Comparison of ENCODE assay signal across 28 mouse cellular contexts in the genomic region with DNA sequence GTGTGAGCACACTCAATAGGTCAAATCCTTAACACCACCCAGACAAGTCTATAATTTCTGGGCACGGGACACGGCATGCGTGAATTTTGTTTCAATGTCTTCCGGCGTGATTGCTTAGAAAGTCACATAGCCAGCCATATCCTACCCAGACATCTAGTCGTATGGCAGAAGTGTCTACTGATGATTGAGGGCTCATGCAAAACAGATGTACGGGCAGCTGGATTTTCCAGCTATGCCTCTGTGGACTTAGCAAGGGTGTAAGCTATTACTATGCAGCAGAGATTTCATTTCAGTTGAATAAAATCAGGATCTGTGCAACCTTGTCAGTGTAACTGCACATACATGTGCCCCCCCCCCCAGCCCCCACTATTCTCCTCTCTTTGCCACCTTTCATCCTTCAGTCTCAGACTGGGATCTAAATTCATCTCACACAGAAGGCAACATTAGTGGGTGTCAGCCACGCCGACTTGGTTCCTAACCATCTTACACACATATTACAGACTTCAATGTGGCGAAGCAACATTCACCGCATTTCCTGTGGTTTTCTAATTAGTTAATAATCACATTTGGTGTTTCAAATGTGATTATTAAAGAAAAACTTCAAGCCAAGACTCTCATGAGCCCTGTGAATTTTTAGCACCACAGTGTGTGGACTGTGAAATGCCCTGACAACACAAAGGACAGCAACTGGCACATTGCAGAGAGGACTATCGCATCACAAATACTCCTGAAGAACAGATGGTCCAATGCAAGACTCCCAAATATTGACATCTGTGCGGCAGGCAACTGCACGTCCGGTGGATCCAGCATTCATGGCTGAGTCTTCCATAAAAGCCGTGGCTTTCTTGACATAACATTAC.
DNase-seq lines count a peak whose midpoint lies in the region; ATAC-seq and TF ChIP-seq lines count a peak whose summit lies in the region.
"Had no signal": no experiment of that assay in that cellular context is flagged by ENCODE, and none has a peak within 500 bp of the region (broad histone marks: within the 10 kb centered on the region; RNA-seq: fewer than 3 reads in every experiment).

No protein-coding gene starts in this region.

- H3K27ac ChIP-seq in midbrain, postnatal 0 days (ENCODE audit: low read depth, low read length): no peak overlapping the region
- no peak overlapping the region for H3K27ac ChIP-seq in midbrain, embryonic 16.5 days (ENCODE audit: low read length)
- H3K27ac ChIP-seq in limb, embryonic 13.5 days: no peak overlapping the region
- H3K27ac ChIP-seq: embryonic facial prominence, embryonic 15.5 days; heart, embryonic 13.5 days; hindbrain, embryonic 15.5 days; kidney, embryonic 15.5 days; lung, embryonic 15.5 days; midbrain, embryonic 12.5 days; stomach, postnatal 0 days had no signal

- no peaks in the 10 kb centered on the region for H3K4me1 ChIP-seq in midbrain, postnatal 0 days (ENCODE audit: insufficient read depth, low read length)
- H3K4me1 ChIP-seq in midbrain, embryonic 16.5 days (ENCODE audit: control insufficient read depth, insufficient read depth, low read length): no peaks in the 10 kb centered on the region
- H3K4me1 ChIP-seq in limb, embryonic 13.5 days: peaks cover 39% of the 10 kb centered on the region
- H3K4me1 ChIP-seq: embryonic facial prominence, embryonic 15.5 days; heart, embryonic 13.5 days; hindbrain, embryonic 15.5 days; lung, embryonic 15.5 days had no signal

- no peak overlapping the region for H3K9ac ChIP-seq in midbrain, postnatal 0 days (replicated peaks; ENCODE audit: low read length, poor library complexity, severe bottlenecking)
- H3K9ac ChIP-seq in midbrain, embryonic 16.5 days (ENCODE audit: low read depth, low read length): no peak overlapping the region
- no peak overlapping the region for H3K9ac ChIP-seq in limb, embryonic 13.5 days
- H3K9ac ChIP-seq: embryonic facial prominence, embryonic 15.5 days; heart, embryonic 13.5 days; hindbrain, embryonic 15.5 days; kidney, embryonic 15.5 days; lung, embryonic 15.5 days; midbrain, embryonic 12.5 days had no signal

- H3K27me3 ChIP-seq in midbrain, postnatal 0 days (ENCODE audit: insufficient read depth, low read length): no peaks in the 10 kb centered on the region
- H3K27me3 ChIP-seq in midbrain, embryonic 16.5 days (ENCODE audit: control insufficient read depth, insufficient read depth, low read depth, low read length): no peaks in the 10 kb centered on the region
- peaks cover 42% of the 10 kb centered on the region for H3K27me3 ChIP-seq in limb, embryonic 13.5 days
- H3K27me3 ChIP-seq: CH12.LX; embryonic facial prominence, embryonic 15.5 days; heart, embryonic 13.5 days; hindbrain, embryonic 15.5 days; kidney, embryonic 15.5 days; lung, embryonic 15.5 days; midbrain, embryonic 12.5 days had no signal

- peak; percentile 9 to 13 for DNase-seq in cerebellum, postnatal 10 days
- no peak for DNase-seq in cerebellum, postnatal 25 days
- DNase-seq in midbrain, postnatal 0 days (ENCODE audit: low spot score): peak; percentile 42
- no peak for DNase-seq in gastrocnemius, postnatal 10 days
- DNase-seq in adrenal gland, postnatal 36 days: no peak
- DNase-seq in thymus, postnatal 36 days: no peak
- DNase-seq: adrenal gland, adult 2 months; cerebellum, adult 8-10 months; embryo, embryonic 11 days; heart, postnatal 10 days; kidney, adult 18-20 months; kidney, postnatal 4 days; left cerebral cortex, postnatal 4 days; right cerebral cortex, postnatal 4 days; thymus, adult 18-20 months; thymus, postnatal 25 days had no signal

- H3K4me3 ChIP-seq in midbrain, postnatal 0 days (ENCODE audit: low read depth, low read length): no peak overlapping the region
- H3K4me3 ChIP-seq in midbrain, embryonic 16.5 days (ENCODE audit: low read depth, low read length): no peak overlapping the region
- H3K4me3 ChIP-seq in limb, embryonic 13.5 days: no peak overlapping the region
- H3K4me3 ChIP-seq: embryonic facial prominence, embryonic 15.5 days; heart, embryonic 13.5 days; hindbrain, embryonic 15.5 days; kidney, embryonic 15.5 days; lung, embryonic 15.5 days; midbrain, embryonic 12.5 days had no signal

- H3K36me3 ChIP-seq in midbrain, postnatal 0 days (ENCODE audit: insufficient read depth, low read length): no peaks in the 10 kb centered on the region
- H3K36me3 ChIP-seq in midbrain, embryonic 16.5 days (ENCODE audit: control insufficient read depth, insufficient read depth, low read length): no peaks in the 10 kb centered on the region
- no peaks in the 10 kb centered on the region for H3K36me3 ChIP-seq in limb, embryonic 13.5 days
- H3K36me3 ChIP-seq: embryonic facial prominence, embryonic 15.5 days; hindbrain, embryonic 15.5 days; kidney, embryonic 15.5 days; lung, embryonic 15.5 days; midbrain, embryonic 12.5 days had no signal

- no peak for ATAC-seq in midbrain, postnatal 0 days (ENCODE audit: low FRiP score)
- ATAC-seq in midbrain, embryonic 16.5 days: no peak
- ATAC-seq in limb, embryonic 13.5 days (ENCODE audit: low FRiP score, low read depth): peak; percentile 46; the same call in 1 of the 2 replicates
- ATAC-seq: activated CD4-positive, CD25-positive, alpha-beta regulatory T cell, adult 4 months had no signal

- TF ChIP-seq CTCF in midbrain, postnatal 0 days (IDR thresholded peaks at IDR 0.05): no peak

- 83% methylated on average over 16 of the region's 16 CpGs for WGBS in midbrain, postnatal 0 days
- 78% methylated on average over 16 of the region's 16 CpGs for WGBS in midbrain, embryonic 16.5 days
- WGBS in limb, embryonic 13.5 days: 56% methylated on average over 16 of the region's 16 CpGs

- no peak overlapping the region for H3K4me2 ChIP-seq in midbrain, postnatal 0 days (ENCODE audit: low read depth, low read length, poor library complexity, severe bottlenecking)
- H3K4me2 ChIP-seq in midbrain, embryonic 16.5 days (ENCODE audit: low read length): no peak overlapping the region
- H3K4me2 ChIP-seq in limb, embryonic 13.5 days (replicated peaks): no peak overlapping the region
- H3K4me2 ChIP-seq: embryonic facial prominence, embryonic 15.5 days; heart, embryonic 13.5 days; hindbrain, embryonic 15.5 days; kidney, embryonic 15.5 days; liver, embryonic 11.5 days; lung, embryonic 15.5 days; midbrain, embryonic 12.5 days had no signal

- no peaks in the 10 kb centered on the region for H3K9me3 ChIP-seq in midbrain, postnatal 0 days (ENCODE audit: low read length)
- H3K9me3 ChIP-seq in midbrain, embryonic 16.5 days (replicated peaks; ENCODE audit: control insufficient read depth, low read length, poor library complexity, severe bottlenecking): no peaks in the 10 kb centered on the region
- no peaks in the 10 kb centered on the region for H3K9me3 ChIP-seq in limb, embryonic 13.5 days
- H3K9me3 ChIP-seq: embryonic facial prominence, embryonic 15.5 days; heart, embryonic 13.5 days; hindbrain, embryonic 15.5 days; kidney, embryonic 15.5 days; lung, embryonic 15.5 days; midbrain, embryonic 12.5 days had no signal

Comparison
In these comparisons a context has a peak if more than half of its experiments do, and no peak if none do; other contexts are left out.
1. DNase-seq: peak in cerebellum, postnatal 10 days (2 of 2) and midbrain, postnatal 0 days (single experiment); none in cerebellum, postnatal 25 days (0 of 2), gastrocnemius, postnatal 10 days (single experiment), adrenal gland, postnatal 36 days (0 of 2) and thymus, postnatal 36 days (0 of 2).